Mouse (Mus musculus) megakaryocyte progenitor cell, adult 5-6 weeks (primary cell): ENCODE results near the gene Spocd1. TPM values are rescaled to one million over a fixed set of nuclear protein-coding genes. Genes with fewer than 3 reads are reported as not detected.

Experiments used
- ATAC-seq: replicated peaks from 2 replicates; pipeline ENCODE4 v1.8.0; 2016; ENCODE audit warnings: mild to moderate bottlenecking, moderate TSS enrichment, inconsistent platforms; ENCODE audit not compliant: poor library complexity
- total RNA-seq, 2 experiments: library from RNA; stranded (forward) in 1 of 2; stranded (reverse) in 1 of 2; fragments of 157-497, 149-512 nt in 1 of 2; fragments of 200-1000 nt in 1 of 2; gene quantifications; 2 replicates each; pipeline versions ENCODE4 v1.2.3 to v1.2.4; 2015 to 2017

Gene Spocd1
- total RNA-seq (2015) (0.05 and 0.49 TPM in 2 replicates), total RNA-seq (2017) (0.04 and 0.81 TPM in 2 replicates)

GRCm38 (mm10) chr4:129928949-129929348, at the start of gene Spocd1:
Gene Spocd1, plus strand, starts transcription at chr4:129929249.
- no peak for ATAC-seq

- ATAC-seq = no peak
Observed at GRCm38 (mm10) chr4:129880615-129881014, 48.4 kb upstream of the Spocd1 start.

- no peak for ATAC-seq
Observed at GRCm38 (mm10) chr4:129881661-129882060, 47.4 kb upstream of the Spocd1 start.

- ATAC-seq = peak; percentile 88
Observed at GRCm38 (mm10) chr4:129882555-129883293, 46.3 kb upstream of the Spocd1 start.

- ATAC-seq = peak; percentile 40
Observed at GRCm38 (mm10) chr4:129884041-129884930, 44.8 kb upstream of the Spocd1 start.

- no peak for ATAC-seq
Observed at GRCm38 (mm10) chr4:129889661-129890060, 39.4 kb upstream of the Spocd1 start.

GRCm38 (mm10) chr4:129890094-129890493, 39.0 kb upstream of the Spocd1 start:
- ATAC-seq = no peak

- ATAC-seq = peak; percentile 66
Observed at GRCm38 (mm10) chr4:129894861-129895260, 34.2 kb upstream of the Spocd1 start.

- ATAC-seq = peak; percentile 72
Observed at GRCm38 (mm10) chr4:129898815-129899214, 30.2 kb upstream of the Spocd1 start.

- no peak for ATAC-seq
Observed at GRCm38 (mm10) chr4:129902394-129902793, 26.7 kb upstream of the Spocd1 start.

- no peak for ATAC-seq
Observed at GRCm38 (mm10) chr4:129903577-129903976, 25.5 kb upstream of the Spocd1 start.

- ATAC-seq = no peak
Observed at GRCm38 (mm10) chr4:129905032-129905431, 24.0 kb upstream of the Spocd1 start.

- no peak for ATAC-seq
Observed at GRCm38 (mm10) chr4:129906016-129906415, 23.0 kb upstream of the Spocd1 start.

GRCm38 (mm10) chr4:129908836-129909235, 20.2 kb upstream of the Spocd1 start:
- ATAC-seq = no peak

- peak; percentile 45; the same call in 1 of the 2 replicates for ATAC-seq
Observed at GRCm38 (mm10) chr4:129909261-129909731, 19.8 kb upstream of the Spocd1 start.

- no peak for ATAC-seq
Observed at GRCm38 (mm10) chr4:129912998-129913397, 16.1 kb upstream of the Spocd1 start.

- peak; percentile 73 for ATAC-seq
Observed at GRCm38 (mm10) chr4:129913761-129914644, 15.0 kb upstream of the Spocd1 start.

GRCm38 (mm10) chr4:129914686-129915085, 14.4 kb upstream of the Spocd1 start:
- ATAC-seq = no peak

GRCm38 (mm10) chr4:129915349-129915988, 13.6 kb upstream of the Spocd1 start:
- no peak for ATAC-seq

- no peak for ATAC-seq
Observed at GRCm38 (mm10) chr4:129916159-129916558, 12.9 kb upstream of the Spocd1 start.
